Mouse (Mus musculus): ENCODE results near the gene 9930104L06Rik. TPM values are rescaled to one million over a fixed set of nuclear protein-coding genes. Genes with fewer than 3 reads are reported as not detected.
A peak's percentile ranks its signal among the peaks of the same experiment; 100 is the strongest.

The 9930104L06Rik gene
- total RNA-seq, 2 experiments from 2014 or later, result 6.9 to 10.5 TPM

DNA sequence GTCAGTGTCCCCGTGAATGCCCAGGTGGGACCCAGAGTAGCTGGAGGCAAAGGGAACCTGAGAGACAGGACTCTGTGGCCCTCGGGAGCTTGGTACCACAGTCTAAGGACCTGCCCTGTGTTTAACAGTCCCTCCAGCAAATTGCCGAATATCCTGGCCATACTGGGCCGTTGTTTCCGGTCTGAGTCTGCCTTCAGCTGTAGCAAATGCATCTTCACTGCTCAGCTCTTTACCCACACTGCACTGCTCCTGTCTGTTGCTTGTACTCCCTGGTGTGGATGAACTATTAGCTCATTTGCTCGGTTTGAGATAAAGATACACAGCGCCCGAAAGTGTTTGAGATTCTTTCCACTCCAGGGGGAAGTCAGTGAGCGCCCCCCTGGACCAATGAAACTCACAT, 51.5 kb downstream of the 9930104L06Rik start:
- ATAC-seq (replicated peaks; ENCODE audit: poor library complexity, severe bottlenecking), result no peak

GRCm38 (mm10) chr4:124989787-124990253, 53.0 kb downstream of the 9930104L06Rik start:
- peak; percentile 5; the same call in 1 of the 2 replicates for ATAC-seq (replicated peaks; ENCODE audit: poor library complexity, severe bottlenecking)

DNA sequence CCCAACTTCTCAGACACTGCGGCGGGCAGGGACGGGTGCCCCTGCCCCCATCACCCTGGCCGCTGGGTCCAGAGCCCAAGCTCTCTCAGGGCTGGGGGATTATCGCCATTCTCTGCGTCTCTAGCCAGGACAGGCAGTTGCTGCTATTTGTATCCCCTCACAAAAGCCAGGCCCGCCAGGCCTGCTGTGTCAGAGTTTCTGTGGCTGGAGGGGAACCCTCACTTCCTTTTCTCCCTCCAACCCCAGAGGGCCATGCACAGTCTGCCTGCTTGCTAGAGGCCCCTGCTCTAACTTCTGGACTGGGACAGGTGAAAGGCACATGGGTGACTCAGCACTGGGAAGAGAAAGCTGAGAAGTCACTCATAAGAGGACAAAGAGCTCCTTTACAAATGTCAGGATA, 53.5 kb downstream of the 9930104L06Rik start:
- peak; percentile 66 for ATAC-seq (replicated peaks; ENCODE audit: poor library complexity, severe bottlenecking)

Other genes starting within 250 kb of the 9930104L06Rik start
- gene Utp11, start 243.4 kb upstream of the 9930104L06Rik start, total RNA-seq (2014; fragmentation: Nextera tagmentation), result 57.1 and 62.4 TPM in 2 replicates
- 81.6 and 86.4 TPM in 2 replicates for gene Utp11, start 243.4 kb upstream of the 9930104L06Rik start, total RNA-seq (2017)
- 10.4 and 16.6 TPM in 2 replicates for gene Fhl3, start 236.3 kb upstream of the 9930104L06Rik start, total RNA-seq (2014; fragmentation: Nextera tagmentation)
- 5.0 and 6.1 TPM in 2 replicates for gene Fhl3, start 236.3 kb upstream of the 9930104L06Rik start, total RNA-seq (2017)
- 90.7 and 105 TPM in 2 replicates for gene Sf3a3, start 222.3 kb upstream of the 9930104L06Rik start, total RNA-seq (2014; fragmentation: Nextera tagmentation)
- gene Sf3a3, start 222.3 kb upstream of the 9930104L06Rik start, total RNA-seq (2017), result 167 and 170 TPM in 2 replicates
- 31.5 and 52.6 TPM in 2 replicates for gene Inpp5b, start 195.2 kb upstream of the 9930104L06Rik start, total RNA-seq (2014; fragmentation: Nextera tagmentation)
- gene Inpp5b, start 195.2 kb upstream of the 9930104L06Rik start, total RNA-seq (2017), result 21.1 and 24.6 TPM in 2 replicates
- gene Mtf1, start 134.9 kb upstream of the 9930104L06Rik start, total RNA-seq (2014; fragmentation: Nextera tagmentation), result 37.9 and 42.6 TPM in 2 replicates
- gene Mtf1, start 134.9 kb upstream of the 9930104L06Rik start, total RNA-seq (2017), result 11.3 and 26.3 TPM in 2 replicates
- 38.1 and 65.5 TPM in 2 replicates for gene Yrdc, start 86.4 kb upstream of the 9930104L06Rik start, total RNA-seq (2014; fragmentation: Nextera tagmentation)
- gene Yrdc, start 86.4 kb upstream of the 9930104L06Rik start, total RNA-seq (2017), result 18.7 and 29.1 TPM in 2 replicates
- gene 1110065P20Rik, start 85.9 kb upstream of the 9930104L06Rik start, total RNA-seq (2014; fragmentation: Nextera tagmentation), result 15.0 and 19.4 TPM in 2 replicates
- 3.1 and 6.7 TPM in 2 replicates for gene 1110065P20Rik, start 85.9 kb upstream of the 9930104L06Rik start, total RNA-seq (2017)
- gene Maneal, start 74.9 kb upstream of the 9930104L06Rik start, total RNA-seq (2014; fragmentation: Nextera tagmentation), result 1.2 TPM in 1 of 2 replicates, not detected in the other
- not detected in 2 replicates for gene Maneal, start 74.9 kb upstream of the 9930104L06Rik start, total RNA-seq (2017)
- not detected in 2 replicates for gene Epha10, start 56.1 kb upstream of the 9930104L06Rik start, total RNA-seq (2014; fragmentation: Nextera tagmentation)
- not detected in 2 replicates for gene Epha10, start 56.1 kb upstream of the 9930104L06Rik start, total RNA-seq (2017)
- gene Cdca8, start 2.3 kb downstream of the 9930104L06Rik start, total RNA-seq (2014; fragmentation: Nextera tagmentation), result 59.2 and 97.0 TPM in 2 replicates
- 120 and 136 TPM in 2 replicates for gene Cdca8, start 2.3 kb downstream of the 9930104L06Rik start, total RNA-seq (2017)
- 4.0 TPM in 1 of 2 replicates, not detected in the other for gene Rspo1, start 49.4 kb downstream of the 9930104L06Rik start, total RNA-seq (2014; fragmentation: Nextera tagmentation)
- gene Rspo1, start 49.4 kb downstream of the 9930104L06Rik start, total RNA-seq (2017), result 0.86 and 1.2 TPM in 2 replicates
- 67.9 and 84.5 TPM in 2 replicates for gene Gnl2, start 79.5 kb downstream of the 9930104L06Rik start, total RNA-seq (2014; fragmentation: Nextera tagmentation)
- 161 and 163 TPM in 2 replicates for gene Gnl2, start 79.5 kb downstream of the 9930104L06Rik start, total RNA-seq (2017)
- not detected in 2 replicates for gene Dnali1, start 128.7 kb downstream of the 9930104L06Rik start, total RNA-seq (2014; fragmentation: Nextera tagmentation)
- not detected in 2 replicates for gene Dnali1, start 128.7 kb downstream of the 9930104L06Rik start, total RNA-seq (2017)
- 23.9 and 28.5 TPM in 2 replicates for gene Snip1, start 129.6 kb downstream of the 9930104L06Rik start, total RNA-seq (2014; fragmentation: Nextera tagmentation)
- gene Snip1, start 129.6 kb downstream of the 9930104L06Rik start, total RNA-seq (2017), result 28.5 and 30.5 TPM in 2 replicates
- gene Meaf6, start 148.1 kb downstream of the 9930104L06Rik start, total RNA-seq (2014; fragmentation: Nextera tagmentation), result 53.2 and 99.6 TPM in 2 replicates
- gene Meaf6, start 148.1 kb downstream of the 9930104L06Rik start, total RNA-seq (2017), result 42.4 and 52.9 TPM in 2 replicates
- gene Zc3h12a, start 190.8 kb downstream of the 9930104L06Rik start, total RNA-seq (2014; fragmentation: Nextera tagmentation), result 11.4 and 12.1 TPM in 2 replicates
- gene Zc3h12a, start 190.8 kb downstream of the 9930104L06Rik start, total RNA-seq (2017), result 2.6 and 2.8 TPM in 2 replicates